Mouse (Mus musculus): ENCODE results near the gene Olfr619. TPM values are rescaled to one million over a fixed set of nuclear protein-coding genes. Genes with fewer than 3 reads are reported as not detected.

The Olfr619 gene
- polyA plus RNA-seq, 1 experiment from 2014 or later = not detected

DNA sequence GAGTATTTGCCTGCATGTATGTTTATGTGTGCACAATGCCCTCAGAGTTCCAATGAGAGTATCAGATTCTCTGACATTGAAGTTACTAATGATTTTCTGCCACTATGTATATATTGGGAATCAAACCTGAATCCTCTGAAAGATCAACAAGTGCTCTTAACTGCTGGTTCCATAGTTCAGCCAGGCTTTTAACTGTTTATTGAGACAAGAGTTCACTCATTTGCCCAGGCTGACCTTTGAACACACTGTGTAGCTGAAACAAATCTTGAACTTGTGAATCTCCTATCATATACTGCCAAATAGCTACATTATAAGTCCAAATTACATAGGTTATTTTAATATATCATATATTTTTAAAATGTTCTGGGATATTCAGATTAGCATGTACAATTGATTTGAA is 36.4 kb downstream of the Olfr619 start:
- H3K9ac ChIP-seq (ENCODE audit: low read depth, low read length) = no peak overlapping the region
- no peak overlapping the region for H3K27ac ChIP-seq
- H3K9me3 ChIP-seq (replicated peaks; ENCODE audit: low read length) = no peaks in the 10 kb centered on the region
- no peaks in the 10 kb centered on the region for H3K4me1 ChIP-seq (replicated peaks; ENCODE audit: insufficient read depth, low read length)
- ATAC-seq (replicated peaks; ENCODE audit: low FRiP score, low read depth) (no peak), DNase-seq (ENCODE audit: low spot score) (no peak)
- no peaks in the 10 kb centered on the region for H3K36me3 ChIP-seq (ENCODE audit: insufficient read depth, low read length)
- TF ChIP-seq CTCF (IDR thresholded peaks at IDR 0.05; ENCODE audit: low read depth) = no peak
- H3K4me2 ChIP-seq (ENCODE audit: low read length) = no peak overlapping the region
- H3K27me3 ChIP-seq (ENCODE audit: insufficient read depth, low read length) = no peaks in the 10 kb centered on the region
- H3K4me3 ChIP-seq (replicated peaks; ENCODE audit: low read depth, low read length) = no peak overlapping the region

DNA sequence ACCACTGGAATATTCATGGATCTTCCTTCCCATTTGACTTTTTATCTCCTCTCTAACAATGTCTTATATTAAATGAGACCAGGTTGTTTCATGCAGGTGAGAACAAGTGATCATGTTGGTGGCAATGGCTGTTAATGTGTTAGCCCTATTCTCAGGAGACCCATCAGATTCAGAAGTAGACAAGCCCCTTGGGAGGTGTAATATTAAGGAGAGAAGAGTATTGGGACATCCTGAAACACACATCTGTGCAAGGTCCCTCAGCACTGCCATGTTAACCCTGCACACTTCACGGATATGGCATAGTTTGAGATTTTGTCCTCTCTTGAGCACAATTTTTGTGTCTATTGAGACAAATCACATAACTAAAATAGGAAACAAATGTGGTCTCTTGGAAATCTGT is 42.2 kb downstream of the Olfr619 start, which contains the start of gene Olfr622:
TSS of gene Olfr622 (minus strand) at position 101 of the 400 bp plus-strand sequence.
- WGBS = 90% methylated on average over 1 of the region's 1 CpGs
- TF ChIP-seq CTCF (IDR thresholded peaks at IDR 0.05; ENCODE audit: low read depth) = no peak
- Histone ChIP-seq H3K9ac (ENCODE audit: low read depth, low read length) (no peak within 1 kb of the TSS), H3K36me3 (ENCODE audit: insufficient read depth, low read length) (no peaks in the 10 kb centered on the region), H3K27ac (no peak within 1 kb of the TSS), H3K27me3 (ENCODE audit: insufficient read depth, low read length) (no peaks in the 10 kb centered on the region), H3K4me2 (ENCODE audit: low read length) (no peak within 1 kb of the TSS), H3K4me3 (replicated peaks; ENCODE audit: low read depth, low read length) (no peak within 1 kb of the TSS), H3K4me1 (replicated peaks; ENCODE audit: insufficient read depth, low read length) (no peaks in the 10 kb centered on the region), H3K9me3 (replicated peaks; ENCODE audit: low read length) (no peaks in the 10 kb centered on the region)
- ATAC-seq (replicated peaks; ENCODE audit: low FRiP score, low read depth) (no peak), DNase-seq (ENCODE audit: low spot score) (no peak)

DNA sequence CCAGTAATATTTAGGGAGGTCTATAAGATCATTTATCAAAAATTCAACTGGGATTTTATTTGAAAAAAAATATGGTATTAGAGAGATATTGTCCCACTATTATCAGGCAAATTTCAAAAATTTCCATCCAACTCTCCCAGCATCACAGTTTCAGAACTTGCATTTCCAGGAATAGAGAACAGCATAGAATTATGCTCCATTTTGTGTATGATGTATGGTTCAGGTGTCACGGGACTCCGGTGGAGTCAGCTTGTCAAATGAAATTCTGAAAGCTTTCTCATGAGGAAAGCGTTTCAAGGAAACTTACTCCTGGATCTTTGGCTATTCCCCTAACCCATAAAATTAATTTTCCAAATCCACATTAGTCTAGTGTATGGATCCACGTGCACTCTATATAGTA is 43.7 kb downstream of the Olfr619 start:
- Histone ChIP-seq H3K27me3 (ENCODE audit: insufficient read depth, low read length) (no peaks in the 10 kb centered on the region), H3K9me3 (replicated peaks; ENCODE audit: low read length) (no peaks in the 10 kb centered on the region), H3K27ac (no peak overlapping the region), H3K36me3 (ENCODE audit: insufficient read depth, low read length) (no peaks in the 10 kb centered on the region), H3K4me1 (replicated peaks; ENCODE audit: insufficient read depth, low read length) (no peaks in the 10 kb centered on the region), H3K9ac (ENCODE audit: low read depth, low read length) (no peak overlapping the region), H3K4me2 (ENCODE audit: low read length) (no peak overlapping the region), H3K4me3 (replicated peaks; ENCODE audit: low read depth, low read length) (no peak overlapping the region)
- DNase-seq (ENCODE audit: low spot score) = no peak
- no peak for ATAC-seq (replicated peaks; ENCODE audit: low FRiP score, low read depth)
- 71% methylated on average over 4 of the region's 4 CpGs for WGBS
- no peak for TF ChIP-seq CTCF (IDR thresholded peaks at IDR 0.05; ENCODE audit: low read depth)

Small RNA genes within 50 kb of the gene (microRNA-seq; reads per million reads assigned to microRNA genes)
- gene Gm26506 = not detected

Other genes with a start within 250 kb of the Olfr619 start
- not detected in 2 replicates for gene Olfr601, start 237.9 kb upstream of the Olfr619 start, polyA plus RNA-seq (2015; fragmentation: Nextera tagmentation; extraction: Ambion mirVana)
- gene Olfr603, start 214.4 kb upstream of the Olfr619 start, polyA plus RNA-seq (2015; fragmentation: Nextera tagmentation; extraction: Ambion mirVana) = not detected in 2 replicates
- gene Usp17lc, start 185.5 kb upstream of the Olfr619 start, polyA plus RNA-seq (2015; fragmentation: Nextera tagmentation; extraction: Ambion mirVana) = not detected in 2 replicates
- not detected in 2 replicates for gene Olfr605, start 155.1 kb upstream of the Olfr619 start, polyA plus RNA-seq (2015; fragmentation: Nextera tagmentation; extraction: Ambion mirVana)
- gene Olfr606, start 151.5 kb upstream of the Olfr619 start, polyA plus RNA-seq (2015; fragmentation: Nextera tagmentation; extraction: Ambion mirVana) = not detected in 2 replicates
- not detected in 2 replicates for gene Olfr607, start 136.4 kb upstream of the Olfr619 start, polyA plus RNA-seq (2015; fragmentation: Nextera tagmentation; extraction: Ambion mirVana)
- not detected in 2 replicates for gene Olfr608, start 130.7 kb upstream of the Olfr619 start, polyA plus RNA-seq (2015; fragmentation: Nextera tagmentation; extraction: Ambion mirVana)
- not detected in 2 replicates for gene Olfr609, start 102.5 kb upstream of the Olfr619 start, polyA plus RNA-seq (2015; fragmentation: Nextera tagmentation; extraction: Ambion mirVana)
- not detected in 2 replicates for gene Olfr610, start 88.5 kb upstream of the Olfr619 start, polyA plus RNA-seq (2015; fragmentation: Nextera tagmentation; extraction: Ambion mirVana)
- gene Olfr611, start 79.7 kb upstream of the Olfr619 start, polyA plus RNA-seq (2015; fragmentation: Nextera tagmentation; extraction: Ambion mirVana) = not detected in 2 replicates
- gene Olfr612, start 57.9 kb upstream of the Olfr619 start, polyA plus RNA-seq (2015; fragmentation: Nextera tagmentation; extraction: Ambion mirVana) = not detected in 2 replicates
- gene Olfr613, start 52.5 kb upstream of the Olfr619 start, polyA plus RNA-seq (2015; fragmentation: Nextera tagmentation; extraction: Ambion mirVana) = not detected in 2 replicates
- not detected in 2 replicates for gene Olfr615, start 44.5 kb upstream of the Olfr619 start, polyA plus RNA-seq (2015; fragmentation: Nextera tagmentation; extraction: Ambion mirVana)
- gene Olfr616, start 31.4 kb upstream of the Olfr619 start, polyA plus RNA-seq (2015; fragmentation: Nextera tagmentation; extraction: Ambion mirVana) = not detected in 2 replicates
- gene Olfr617, start 27.5 kb upstream of the Olfr619 start, polyA plus RNA-seq (2015; fragmentation: Nextera tagmentation; extraction: Ambion mirVana) = not detected in 2 replicates
- gene Olfr618, start 10.5 kb upstream of the Olfr619 start, polyA plus RNA-seq (2015; fragmentation: Nextera tagmentation; extraction: Ambion mirVana) = not detected in 2 replicates
- not detected in 2 replicates for gene Olfr620, start 12.0 kb downstream of the Olfr619 start, polyA plus RNA-seq (2015; fragmentation: Nextera tagmentation; extraction: Ambion mirVana)
- not detected in 2 replicates for gene Olfr622, start 42.1 kb downstream of the Olfr619 start, polyA plus RNA-seq (2015; fragmentation: Nextera tagmentation; extraction: Ambion mirVana)
- not detected in 2 replicates for gene Olfr623, start 63.1 kb downstream of the Olfr619 start, polyA plus RNA-seq (2015; fragmentation: Nextera tagmentation; extraction: Ambion mirVana)
- 0.01 and 0.04 TPM in 2 replicates for gene Olfr624, start 70.6 kb downstream of the Olfr619 start, polyA plus RNA-seq (2015; fragmentation: Nextera tagmentation; extraction: Ambion mirVana)
- gene Olfr625-ps1, start 82.1 kb downstream of the Olfr619 start, polyA plus RNA-seq (2015; fragmentation: Nextera tagmentation; extraction: Ambion mirVana) = not detected in 2 replicates
- gene Olfr243, start 114.1 kb downstream of the Olfr619 start, polyA plus RNA-seq (2015; fragmentation: Nextera tagmentation; extraction: Ambion mirVana) = not detected in 2 replicates
- gene Olfr628, start 129.8 kb downstream of the Olfr619 start, polyA plus RNA-seq (2015; fragmentation: Nextera tagmentation; extraction: Ambion mirVana) = not detected in 2 replicates
- gene Olfr629, start 144.4 kb downstream of the Olfr619 start, polyA plus RNA-seq (2015; fragmentation: Nextera tagmentation; extraction: Ambion mirVana) = not detected in 2 replicates
- gene Olfr630, start 156.8 kb downstream of the Olfr619 start, polyA plus RNA-seq (2015; fragmentation: Nextera tagmentation; extraction: Ambion mirVana) = not detected in 2 replicates
- gene Olfr69, start 171.0 kb downstream of the Olfr619 start, polyA plus RNA-seq (2015; fragmentation: Nextera tagmentation; extraction: Ambion mirVana) = not detected in 2 replicates
- not detected in 2 replicates for gene Olfr68, start 179.1 kb downstream of the Olfr619 start, polyA plus RNA-seq (2015; fragmentation: Nextera tagmentation; extraction: Ambion mirVana)
- gene Olfr67, start 191.2 kb downstream of the Olfr619 start, polyA plus RNA-seq (2015; fragmentation: Nextera tagmentation; extraction: Ambion mirVana) = not detected in 2 replicates
- gene Hbb-bt, start 213.4 kb downstream of the Olfr619 start, polyA plus RNA-seq (2015; fragmentation: Nextera tagmentation; extraction: Ambion mirVana) = 402 and 408 TPM in 2 replicates
- 1,726 and 1,799 TPM in 2 replicates for gene Hbb-bs, start 227.5 kb downstream of the Olfr619 start, polyA plus RNA-seq (2015; fragmentation: Nextera tagmentation; extraction: Ambion mirVana)
- not detected in 2 replicates for gene Hbb-bh2, start 239.9 kb downstream of the Olfr619 start, polyA plus RNA-seq (2015; fragmentation: Nextera tagmentation; extraction: Ambion mirVana)
- not detected in 2 replicates for gene Hbb-bh1, start 242.6 kb downstream of the Olfr619 start, polyA plus RNA-seq (2015; fragmentation: Nextera tagmentation; extraction: Ambion mirVana)